Mouse (Mus musculus) hindbrain, embryonic 12.5 days (tissue): Measurements from ENCODE around the gene Xiap. TPM values are rescaled to one million over a fixed set of nuclear protein-coding genes. Genes with fewer than 3 reads are reported as not detected.

Source experiments
- ATAC-seq: fragments of 200-750 bp; cut with Nextera tagmentation; 2 replicates; pipeline ENCODE4 v1.8.0; 2017; ENCODE audit warnings: moderate TSS enrichment; ENCODE audit not compliant: low FRiP score
- H3K27ac ChIP-seq: fragments of 300-500 bp; sonication (generic); 2 replicates; pipeline ENCODE4 v1.5.1; 2016; ENCODE audit warnings: mild to moderate bottlenecking
- H3K27me3 ChIP-seq: fragments of 300-500 bp; sonication (generic); 2 replicates; pipeline ENCODE4 v1.6.1; 2016; ENCODE audit warnings: mild to moderate bottlenecking
- H3K36me3 ChIP-seq: fragments of 300-500 bp; sonication (generic); 2 replicates; pipeline ENCODE4 v1.6.1; 2016; ENCODE audit warnings: mild to moderate bottlenecking
- H3K4me1 ChIP-seq: fragments of 300-500 bp; sonication (generic); 2 replicates; pipeline ENCODE4 v1.6.1; 2016
- H3K4me2 ChIP-seq: fragments of 300-500 bp; sonication (generic); replicated peaks from 2 replicates; pipeline ENCODE4 v1.6.1; 2016; ENCODE audit warnings: mild to moderate bottlenecking
- H3K4me3 ChIP-seq: fragments of 300-500 bp; sonication (generic); 2 replicates; pipeline ENCODE4 v1.5.1; 2016; ENCODE audit warnings: mild to moderate bottlenecking
- H3K9ac ChIP-seq: fragments of 300-500 bp; sonication (generic); 2 replicates; pipeline ENCODE4 v1.6.1; 2016; ENCODE audit warnings: mild to moderate bottlenecking, moderate library complexity
- H3K9me3 ChIP-seq: fragments of 300-500 bp; sonication (generic); replicated peaks from 2 replicates; pipeline ENCODE4 v1.6.1; 2016; ENCODE audit warnings: mild to moderate bottlenecking
- WGBS: fragments of 180-500 bp; shearing (Covaris S2); methylation state at CpG from one replicate; pipeline ENCODE4 v1.1.7; 2016; 5-methylcytosine and 5-hydroxymethylcytosine counted together
- polyA plus RNA-seq: library from polyadenylated mRNA; unstranded; fragments of >200 nt; fragmentation: Nextera tagmentation; extraction: Ambion mirVana; gene quantifications from 2 replicates; pipeline ENCODE4 v1.2.1, GENCODE M21; 2016

Gene Xiap
- polyA plus RNA-seq, 1 experiment from 2014 or later: 11.5 TPM

- no peaks in the 10 kb centered on the region for H3K27me3 ChIP-seq
- no peaks in the 10 kb centered on the region for H3K4me1 ChIP-seq
- H3K4me2 ChIP-seq: no peak overlapping the region
- H3K9me3 ChIP-seq: no peaks in the 10 kb centered on the region; the same call in 1 of the 2 replicates
- H3K36me3 ChIP-seq: peaks cover 10% of the 10 kb centered on the region
- no peak for ATAC-seq
- no peak overlapping the region for H3K9ac ChIP-seq
- WGBS: 74% methylated on average over 1 of the region's 1 CpGs
- no peak overlapping the region for H3K27ac ChIP-seq
- no peak overlapping the region for H3K4me3 ChIP-seq
Observed at GRCm38 (mm10) chrX:42110585-42110984, 51.1 kb downstream of the Xiap start.

GRCm38 (mm10) chrX:42119442-42120048, 60.1 kb downstream of the Xiap start:
- WGBS: 80% methylated on average over 6 of the region's 6 CpGs
- Histone ChIP-seq H3K4me1 (no peaks in the 10 kb centered on the region), H3K36me3 (no peaks in the 10 kb centered on the region), H3K27me3 (no peaks in the 10 kb centered on the region), H3K4me3 (no peak overlapping the region), H3K9ac (no peak overlapping the region), H3K9me3 (no peaks in the 10 kb centered on the region), H3K4me2 (no peak overlapping the region), H3K27ac (no peak overlapping the region)
- ATAC-seq: no peak

GRCm38 (mm10) chrX:42124963-42125697, 65.7 kb downstream of the Xiap start:
- H3K27me3 ChIP-seq: no peaks in the 10 kb centered on the region
- H3K4me2 ChIP-seq: no peak overlapping the region
- H3K4me3 ChIP-seq: no peak overlapping the region
- no peak overlapping the region for H3K9ac ChIP-seq
- 69% methylated on average over 5 of the region's 5 CpGs for WGBS
- H3K36me3 ChIP-seq: no peaks in the 10 kb centered on the region
- 0 out of 2 replicates have a peak, but pooled peaks cover 4% of the 10 kb centered on the region for H3K9me3 ChIP-seq
- no peak for ATAC-seq
- H3K4me1 ChIP-seq: no peaks in the 10 kb centered on the region
- no peak overlapping the region for H3K27ac ChIP-seq

GRCm38 (mm10) chrX:42139882-42140281, 80.4 kb downstream of the Xiap start:
- Histone ChIP-seq H3K36me3 (no peaks in the 10 kb centered on the region), H3K4me3 (no peak overlapping the region), H3K9me3 (no peaks in the 10 kb centered on the region), H3K4me2 (no peak overlapping the region), H3K9ac (no peak overlapping the region), H3K27ac (no peak overlapping the region), H3K27me3 (no peaks in the 10 kb centered on the region), H3K4me1 (no peaks in the 10 kb centered on the region)
- ATAC-seq: no peak
- 68% methylated on average over 9 of the region's 9 CpGs for WGBS

- 72% methylated on average over 3 of the region's 3 CpGs for WGBS
- Histone ChIP-seq H3K4me1 (no peaks in the 10 kb centered on the region), H3K4me2 (no peak overlapping the region), H3K9ac (no peak overlapping the region), H3K27me3 (no peaks in the 10 kb centered on the region), H3K36me3 (no peaks in the 10 kb centered on the region), H3K4me3 (no peak overlapping the region), H3K27ac (no peak overlapping the region), H3K9me3 (no peaks in the 10 kb centered on the region)
- ATAC-seq: no peak
Observed at GRCm38 (mm10) chrX:42142620-42143019, 83.1 kb downstream of the Xiap start.

GRCm38 (mm10) chrX:42143991-42144390, 84.5 kb downstream of the Xiap start:
- Histone ChIP-seq H3K27me3 (no peaks in the 10 kb centered on the region), H3K9ac (no peak overlapping the region), H3K4me3 (no peak overlapping the region), H3K27ac (no peak overlapping the region), H3K36me3 (no peaks in the 10 kb centered on the region), H3K4me2 (no peak overlapping the region), H3K4me1 (no peaks in the 10 kb centered on the region), H3K9me3 (no peaks in the 10 kb centered on the region)
- ATAC-seq: no peak
- WGBS: 89% methylated on average over 4 of the region's 4 CpGs

- WGBS: 52% methylated on average over 5 of the region's 5 CpGs
- H3K27ac ChIP-seq: no peak overlapping the region
- no peaks in the 10 kb centered on the region for H3K27me3 ChIP-seq
Observed at GRCm38 (mm10) chrX:42148016-42148451, 88.6 kb downstream of the Xiap start.

GRCm38 (mm10) chrX:42148788-42149556, 89.5 kb downstream of the Xiap start, which contains the start of gene Stag2:
TSS of gene Stag2 (plus strand) at chrX:42149317.
- H3K4me1 ChIP-seq: no peaks in the 10 kb centered on the region
- 11% methylated on average over 69 of the region's 76 CpGs for WGBS
- peak within 1 kb of the TSS; percentile 47 for H3K4me2 ChIP-seq
- H3K36me3 ChIP-seq: no peaks in the 10 kb centered on the region
- H3K27me3 ChIP-seq: no peaks in the 10 kb centered on the region
- peak within 1 kb of the TSS; percentile 58 for H3K4me3 ChIP-seq
- H3K27ac ChIP-seq: peak within 1 kb of the TSS; percentile 99
- peak; percentile 73 for ATAC-seq
- no peaks in the 10 kb centered on the region for H3K9me3 ChIP-seq
- H3K9ac ChIP-seq: peak within 1 kb of the TSS; percentile 93

More at GRCm38 (mm10) chrX:42148016-42148451, 88.6 kb downstream of the Xiap start:
- Histone ChIP-seq H3K4me3 (no peak overlapping the region), H3K4me2 (peak overlapping the region; percentile 47; the same call in 1 of the 2 replicates), H3K9ac (no peak overlapping the region), H3K4me1 (no peaks in the 10 kb centered on the region), H3K36me3 (no peaks in the 10 kb centered on the region), H3K9me3 (no peaks in the 10 kb centered on the region)
- ATAC-seq: no peak

GRCm38 (mm10) chrX:42149557-42150345, 90.3 kb downstream of the Xiap start:
- no peaks in the 10 kb centered on the region for H3K36me3 ChIP-seq
- peak overlapping the region; percentile 58 for H3K4me3 ChIP-seq
- 24% methylated on average over 49 of the region's 71 CpGs for WGBS
- peak overlapping the region; percentile 99 for H3K27ac ChIP-seq
- H3K9me3 ChIP-seq: no peaks in the 10 kb centered on the region
- peak overlapping the region; percentile 47 for H3K4me2 ChIP-seq
- H3K4me1 ChIP-seq: no peaks in the 10 kb centered on the region
- no peaks in the 10 kb centered on the region for H3K27me3 ChIP-seq
- peak; percentile 71 for ATAC-seq
- peak overlapping the region; percentile 93 for H3K9ac ChIP-seq

GRCm38 (mm10) chrX:42150346-42151023, 91.0 kb downstream of the Xiap start:
- H3K4me1 ChIP-seq: no peaks in the 10 kb centered on the region
- peak; percentile 90 for ATAC-seq
- H3K4me2 ChIP-seq: peak overlapping the region; percentile 48
- no peaks in the 10 kb centered on the region for H3K9me3 ChIP-seq
- WGBS: 19% methylated on average over 15 of the region's 40 CpGs
- H3K9ac ChIP-seq: peak overlapping the region; percentile 93
- peak overlapping the region; percentile 58 for H3K4me3 ChIP-seq
- H3K27me3 ChIP-seq: no peaks in the 10 kb centered on the region
- no peaks in the 10 kb centered on the region for H3K36me3 ChIP-seq
- peak overlapping the region; percentile 99 for H3K27ac ChIP-seq

GRCm38 (mm10) chrX:42151024-42151754, 91.7 kb downstream of the Xiap start:
- no peaks in the 10 kb centered on the region for H3K36me3 ChIP-seq
- H3K9me3 ChIP-seq: no peaks in the 10 kb centered on the region
- peak overlapping the region; percentile 58 for H3K4me3 ChIP-seq
- ATAC-seq: no peak
- no peaks in the 10 kb centered on the region for H3K4me1 ChIP-seq
- H3K27ac ChIP-seq: peak overlapping the region; percentile 99
- H3K4me2 ChIP-seq: peak overlapping the region; percentile 48
- H3K27me3 ChIP-seq: no peaks in the 10 kb centered on the region
- H3K9ac ChIP-seq: peak overlapping the region; percentile 93
- 16% methylated on average over 25 of the region's 25 CpGs for WGBS
